Mouse (Mus musculus): ENCODE results near the gene Hist1h4h. TPM values are rescaled to one million over a fixed set of nuclear protein-coding genes. Genes with fewer than 3 reads are reported as not detected.
"Not testable (repeated sequence)": the region's sequence is repeated elsewhere in the genome, so short reads cannot be mapped to it uniquely, and the experiment has no call there.

Gene Hist1h4h
- polyA plus RNA-seq, 2 experiments: 5.3 to 24.1 TPM

GRCm38 (mm10) chr13:23575271-23575851, 44.5 kb downstream of the Hist1h4h start, which contains the start of gene Hist1h3d:
Gene Hist1h3d (plus strand): TSS chr13:23575763.
- peak; percentile 89 to 91 (median 91) for DNase-seq (ENCODE audit: low read depth in 3 of 3, low spot score in 3 of 3)
- WGBS (ENCODE audit: insufficient replicate concordance): under 1% methylated on average over 18 of the region's 18 CpGs

GRCm38 (mm10) chr13:23575864-23576313, 45.0 kb downstream of the Hist1h4h start:
- Histone ChIP-seq H3K4me2 (ENCODE audit: low read depth) (peak overlapping the region; percentile 96), H3K4me1 (replicated peaks; ENCODE audit: control insufficient read depth in 2 of 2, insufficient read depth in 2 of 2, low read length in 1 of 2) (peaks cover 14 to 17% of the 10 kb centered on the region in 2 experiments; a peak in 3 of 4 replicates), H3K9ac (replicated peaks) (peak overlapping the region; percentile 99), H3K4me3 (ENCODE audit: insufficient read depth in 1 of 2, low read depth in 2 of 2, low read length in 2 of 2) (peak overlapping the region; percentile 65 to 69), H3K27ac (peak overlapping the region; percentile 98)
- DNase-seq (ENCODE audit: low read depth in 3 of 3, low spot score in 3 of 3); H3K9me3 ChIP-seq (ENCODE audit: control insufficient read depth, low read length); H3K27me3 ChIP-seq (ENCODE audit: control insufficient read depth, insufficient read depth, low read length); ATAC-seq (ENCODE audit: insufficient read depth); H3K36me3 ChIP-seq (replicated peaks; ENCODE audit: control insufficient read depth, insufficient read depth, low read depth): not testable (repeated sequence)
- WGBS (ENCODE audit: insufficient replicate concordance): 0% methylated on average over 15 of the region's 40 CpGs

More at GRCm38 (mm10) chr13:23575271-23575851, 44.5 kb downstream of the Hist1h4h start, which contains the start of gene Hist1h3d:
- Histone ChIP-seq H3K9ac (replicated peaks) (peak within 1 kb of the TSS; percentile 99), H3K27ac (peak within 1 kb of the TSS; percentile 98), H3K9me3 (ENCODE audit: control insufficient read depth, low read length) (no peaks in the 10 kb centered on the region), H3K4me3 (ENCODE audit: insufficient read depth in 1 of 2, low read depth in 2 of 2, low read length in 2 of 2) (peak within 1 kb of the TSS; percentile 65 to 69), H3K27me3 (ENCODE audit: control insufficient read depth, insufficient read depth, low read length) (no peaks in the 10 kb centered on the region), H3K36me3 (replicated peaks; ENCODE audit: control insufficient read depth, insufficient read depth, low read depth) (no peaks in the 10 kb centered on the region), H3K4me1 (replicated peaks; ENCODE audit: control insufficient read depth in 2 of 2, insufficient read depth in 2 of 2, low read length in 1 of 2) (peaks cover 12 to 14% of the 10 kb centered on the region in 2 experiments; a peak in 3 of 4 replicates), H3K4me2 (ENCODE audit: low read depth) (peak within 1 kb of the TSS; percentile 96)
- TF ChIP-seq CTCF (IDR thresholded peaks at IDR 0.05; ENCODE audit: low read depth): no peak
- peak; percentile 68 for TF ChIP-seq EP300 (IDR thresholded peaks at IDR 0.05; ENCODE audit: low read depth)
- ATAC-seq (ENCODE audit: insufficient read depth): peak; percentile 26

DNA sequence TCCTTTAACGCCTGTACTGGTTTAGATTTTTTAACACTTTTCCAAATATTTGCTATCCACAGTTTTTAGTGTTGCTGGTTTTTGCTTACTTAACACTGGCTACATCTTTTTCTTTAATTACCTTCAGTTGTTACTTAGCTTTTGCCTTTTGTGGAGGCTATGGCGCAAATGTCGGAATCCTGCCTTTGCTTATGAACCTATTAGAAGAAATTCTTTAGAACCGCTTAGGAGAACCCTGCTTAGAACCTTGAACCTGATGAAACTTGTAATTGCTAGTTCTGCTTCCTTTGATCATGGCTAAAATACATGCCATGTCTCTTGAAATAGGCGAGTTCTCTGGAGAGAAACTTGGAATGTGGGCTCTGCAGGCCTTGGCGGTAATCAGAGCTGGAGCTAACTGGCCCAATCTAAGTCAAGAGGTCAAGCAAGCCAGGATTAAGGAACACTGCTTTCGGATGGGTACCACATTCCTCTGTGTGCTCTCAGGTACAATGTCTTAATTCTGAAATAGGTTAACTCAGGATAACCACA, 45.6 kb downstream of the Hist1h4h start:
- no peaks in the 10 kb centered on the region for H3K9me3 ChIP-seq (ENCODE audit: control insufficient read depth, low read length)
- no peak for ATAC-seq (ENCODE audit: insufficient read depth)
- H3K27ac ChIP-seq: peak overlapping the region; percentile 98

GRCm38 (mm10) chr13:23576906-23577639, 46.2 kb downstream of the Hist1h4h start:
- DNase-seq (ENCODE audit: low read depth in 3 of 3, low spot score in 3 of 3): no peak
- H3K27ac ChIP-seq: peak overlapping the region; percentile 98
- H3K4me2 ChIP-seq (ENCODE audit: low read depth): peak overlapping the region; percentile 96
- no peaks in the 10 kb centered on the region for H3K9me3 ChIP-seq (ENCODE audit: control insufficient read depth, low read length)
- no peaks in the 10 kb centered on the region for H3K27me3 ChIP-seq (ENCODE audit: control insufficient read depth, insufficient read depth, low read length)
- peak overlapping the region; percentile 65 to 69 for H3K4me3 ChIP-seq (ENCODE audit: insufficient read depth in 1 of 2, low read depth in 2 of 2, low read length in 2 of 2)
- TF ChIP-seq EP300 (IDR thresholded peaks at IDR 0.05; ENCODE audit: low read depth) (no peak), CTCF (IDR thresholded peaks at IDR 0.05; ENCODE audit: low read depth) (no peak)
- peak overlapping the region; percentile 99 for H3K9ac ChIP-seq (replicated peaks)
- WGBS (ENCODE audit: insufficient replicate concordance): 35% methylated on average over 6 of the region's 6 CpGs
- H3K36me3 ChIP-seq (replicated peaks; ENCODE audit: control insufficient read depth, insufficient read depth, low read depth): no peaks in the 10 kb centered on the region
- no peak for ATAC-seq (ENCODE audit: insufficient read depth)
- H3K4me1 ChIP-seq (replicated peaks; ENCODE audit: control insufficient read depth in 2 of 2, insufficient read depth in 2 of 2, low read length in 1 of 2): peaks cover 18 to 21% of the 10 kb centered on the region in 2 experiments

More for the DNA sequence above, 45.6 kb downstream of the Hist1h4h start:
- Histone ChIP-seq H3K4me3 (ENCODE audit: insufficient read depth in 1 of 2, low read depth in 2 of 2, low read length in 2 of 2) (peak overlapping the region; percentile 65 to 69), H3K27me3 (ENCODE audit: control insufficient read depth, insufficient read depth, low read length) (no peaks in the 10 kb centered on the region), H3K36me3 (replicated peaks; ENCODE audit: control insufficient read depth, insufficient read depth, low read depth) (no peaks in the 10 kb centered on the region), H3K9ac (replicated peaks) (peak overlapping the region; percentile 99), H3K4me2 (ENCODE audit: low read depth) (peak overlapping the region; percentile 96), H3K4me1 (replicated peaks; ENCODE audit: control insufficient read depth in 2 of 2, insufficient read depth in 2 of 2, low read length in 1 of 2) (peaks cover 18% of the 10 kb centered on the region in 2 experiments)
- no peak for TF ChIP-seq CTCF (IDR thresholded peaks at IDR 0.05; ENCODE audit: low read depth)
- TF ChIP-seq EP300 (IDR thresholded peaks at IDR 0.05; ENCODE audit: low read depth): no peak; the same call in 1 of the 2 replicates
- WGBS (ENCODE audit: insufficient replicate concordance): 4% methylated on average over 7 of the region's 7 CpGs
- no peak for DNase-seq (ENCODE audit: low read depth in 3 of 3, low spot score in 3 of 3)

- DNase-seq (ENCODE audit: low read depth in 3 of 3, low spot score in 3 of 3) (no peak), ATAC-seq (ENCODE audit: insufficient read depth) (no peak)
- H3K4me1 ChIP-seq (replicated peaks; ENCODE audit: control insufficient read depth in 2 of 2, insufficient read depth in 2 of 2, low read length in 1 of 2): peaks cover 22 to 23% of the 10 kb centered on the region in 2 experiments
- peak overlapping the region; percentile 57 for H3K9ac ChIP-seq (replicated peaks)
- no peaks in the 10 kb centered on the region for H3K9me3 ChIP-seq (ENCODE audit: control insufficient read depth, low read length)
- peak overlapping the region; percentile 98 for H3K27ac ChIP-seq
- H3K4me3 ChIP-seq (ENCODE audit: insufficient read depth in 1 of 2, low read depth in 2 of 2, low read length in 2 of 2): peak overlapping the region in 1 of 2 experiments; percentile 8; a peak in 2 of 4 replicates
- WGBS (ENCODE audit: insufficient replicate concordance): 81% methylated on average over 1 of the region's 1 CpGs
- no peaks in the 10 kb centered on the region for H3K27me3 ChIP-seq (ENCODE audit: control insufficient read depth, insufficient read depth, low read length)
- no peak for TF ChIP-seq EP300 (IDR thresholded peaks at IDR 0.05; ENCODE audit: low read depth)
- no peak for TF ChIP-seq CTCF (IDR thresholded peaks at IDR 0.05; ENCODE audit: low read depth)
- no peaks in the 10 kb centered on the region for H3K36me3 ChIP-seq (replicated peaks; ENCODE audit: control insufficient read depth, insufficient read depth, low read depth)
- peak overlapping the region; percentile 96 for H3K4me2 ChIP-seq (ENCODE audit: low read depth)
These were observed 47.0 kb downstream of the Hist1h4h start for GRCm38 (mm10) chr13:23577835-23578234.

Small RNA genes within 50 kb of the gene (microRNA-seq; reads per million reads assigned to microRNA genes)
- gene Gm44297 (not detected), gene Gm44359 (not detected), gene Gm44394 (not detected), gene n-TStga1 (6.3 reads per million, percentile 13 among the genes with 10 or more reads in this experiment)

Other genes with a start within 250 kb of the Hist1h4h start
Only the 30 nearest of the 34 such genes appear.
- gene Zfp322a, start 161.8 kb upstream of the Hist1h4h start, polyA plus RNA-seq (2012; rRNA removed): 3.0 and 5.4 TPM in 2 replicates
- 11.9 and 12.5 TPM in 2 replicates for gene Zfp322a, start 161.8 kb upstream of the Hist1h4h start, polyA plus RNA-seq (2014; fragmentation: Nextera tagmentation; extraction: Ambion mirVana)
- gene Abt1, start 107.2 kb upstream of the Hist1h4h start, polyA plus RNA-seq (2012; rRNA removed): 2.4 and 4.0 TPM in 2 replicates
- gene Abt1, start 107.2 kb upstream of the Hist1h4h start, polyA plus RNA-seq (2014; fragmentation: Nextera tagmentation; extraction: Ambion mirVana): 5.2 and 5.3 TPM in 2 replicates
- 1.5 and 2.1 TPM in 2 replicates for gene Btn1a1, start 65.1 kb upstream of the Hist1h4h start, polyA plus RNA-seq (2012; rRNA removed)
- 1.5 and 1.8 TPM in 2 replicates for gene Btn1a1, start 65.1 kb upstream of the Hist1h4h start, polyA plus RNA-seq (2014; fragmentation: Nextera tagmentation; extraction: Ambion mirVana)
- 0.01 TPM in 1 of 2 replicates, not detected in the other for gene Btn2a2, start 42.2 kb upstream of the Hist1h4h start, polyA plus RNA-seq (2012; rRNA removed)
- gene Btn2a2, start 42.2 kb upstream of the Hist1h4h start, polyA plus RNA-seq (2014; fragmentation: Nextera tagmentation; extraction: Ambion mirVana): not detected in 2 replicates
- gene Hist1h2af, start 2.9 kb downstream of the Hist1h4h start, polyA plus RNA-seq (2012; rRNA removed): 375 and 609 TPM in 2 replicates
- 14.2 and 17.4 TPM in 2 replicates for gene Hist1h2af, start 2.9 kb downstream of the Hist1h4h start, polyA plus RNA-seq (2014; fragmentation: Nextera tagmentation; extraction: Ambion mirVana)
- 48.1 and 52.5 TPM in 2 replicates for gene Hist1h3g, start 4.4 kb downstream of the Hist1h4h start, polyA plus RNA-seq (2012; rRNA removed)
- gene Hist1h3g, start 4.4 kb downstream of the Hist1h4h start, polyA plus RNA-seq (2014; fragmentation: Nextera tagmentation; extraction: Ambion mirVana): 8.6 and 9.6 TPM in 2 replicates
- 6.7 and 8.7 TPM in 2 replicates for gene Hist1h2bh, start 12.3 kb downstream of the Hist1h4h start, polyA plus RNA-seq (2012; rRNA removed)
- gene Hist1h2bh, start 12.3 kb downstream of the Hist1h4h start, polyA plus RNA-seq (2014; fragmentation: Nextera tagmentation; extraction: Ambion mirVana): 1.2 and 1.4 TPM in 2 replicates
- 5.1 and 13.6 TPM in 2 replicates for gene Hist1h3f, start 13.0 kb downstream of the Hist1h4h start, polyA plus RNA-seq (2012; rRNA removed)
- 1.00 and 1.1 TPM in 2 replicates for gene Hist1h3f, start 13.0 kb downstream of the Hist1h4h start, polyA plus RNA-seq (2014; fragmentation: Nextera tagmentation; extraction: Ambion mirVana)
- gene Hist1h4f, start 20.6 kb downstream of the Hist1h4h start, polyA plus RNA-seq (2012; rRNA removed): 4.9 and 17.8 TPM in 2 replicates
- gene Hist1h4f, start 20.6 kb downstream of the Hist1h4h start, polyA plus RNA-seq (2014; fragmentation: Nextera tagmentation; extraction: Ambion mirVana): 0.75 and 1.6 TPM in 2 replicates
- 0.54 and 0.70 TPM in 2 replicates for gene Hist1h1d, start 22.2 kb downstream of the Hist1h4h start, polyA plus RNA-seq (2012; rRNA removed)
- gene Hist1h1d, start 22.2 kb downstream of the Hist1h4h start, polyA plus RNA-seq (2014; fragmentation: Nextera tagmentation; extraction: Ambion mirVana): 1.2 and 1.6 TPM in 2 replicates
- 25.4 and 53.3 TPM in 2 replicates for gene Hist1h3e, start 31.3 kb downstream of the Hist1h4h start, polyA plus RNA-seq (2012; rRNA removed)
- gene Hist1h3e, start 31.3 kb downstream of the Hist1h4h start, polyA plus RNA-seq (2014; fragmentation: Nextera tagmentation; extraction: Ambion mirVana): 3.9 and 5.1 TPM in 2 replicates
- 10.8 and 14.3 TPM in 2 replicates for gene Hist1h2ae, start 40.2 kb downstream of the Hist1h4h start, polyA plus RNA-seq (2012; rRNA removed)
- 150 and 151 TPM in 2 replicates for gene Hist1h2ae, start 40.2 kb downstream of the Hist1h4h start, polyA plus RNA-seq (2014; fragmentation: Nextera tagmentation; extraction: Ambion mirVana)
- 42.1 and 55.9 TPM in 2 replicates for gene Hist1h2bg, start 40.3 kb downstream of the Hist1h4h start, polyA plus RNA-seq (2012; rRNA removed)
- gene Hist1h2bg, start 40.3 kb downstream of the Hist1h4h start, polyA plus RNA-seq (2014; fragmentation: Nextera tagmentation; extraction: Ambion mirVana): 6.9 and 10.2 TPM in 2 replicates
- gene Hist1h2bf, start 43.1 kb downstream of the Hist1h4h start, polyA plus RNA-seq (2012; rRNA removed): 15.9 and 35.2 TPM in 2 replicates
- 3.4 and 4.4 TPM in 2 replicates for gene Hist1h2bf, start 43.1 kb downstream of the Hist1h4h start, polyA plus RNA-seq (2014; fragmentation: Nextera tagmentation; extraction: Ambion mirVana)
- 10.4 and 25.5 TPM in 2 replicates for gene Hist1h2ad, start 43.3 kb downstream of the Hist1h4h start, polyA plus RNA-seq (2012; rRNA removed)
- gene Hist1h2ad, start 43.3 kb downstream of the Hist1h4h start, polyA plus RNA-seq (2014; fragmentation: Nextera tagmentation; extraction: Ambion mirVana): 4.7 and 5.1 TPM in 2 replicates
- 20.4 and 27.3 TPM in 2 replicates for gene Hist1h3d, start 44.7 kb downstream of the Hist1h4h start, polyA plus RNA-seq (2012; rRNA removed)
- 7.1 and 7.2 TPM in 2 replicates for gene Hist1h3d, start 44.7 kb downstream of the Hist1h4h start, polyA plus RNA-seq (2014; fragmentation: Nextera tagmentation; extraction: Ambion mirVana)
- 8.6 and 12.8 TPM in 2 replicates for gene Hist1h4d, start 50.5 kb downstream of the Hist1h4h start, polyA plus RNA-seq (2012; rRNA removed)
- 152 and 155 TPM in 2 replicates for gene Hist1h4d, start 50.5 kb downstream of the Hist1h4h start, polyA plus RNA-seq (2014; fragmentation: Nextera tagmentation; extraction: Ambion mirVana)
- 2.8 and 3.3 TPM in 2 replicates for gene Hist1h2be, start 90.1 kb downstream of the Hist1h4h start, polyA plus RNA-seq (2012; rRNA removed)
- 0.95 and 1.3 TPM in 2 replicates for gene Hist1h2be, start 90.1 kb downstream of the Hist1h4h start, polyA plus RNA-seq (2014; fragmentation: Nextera tagmentation; extraction: Ambion mirVana)
- 6.3 and 8.0 TPM in 2 replicates for gene Hist1h1e, start 91.5 kb downstream of the Hist1h4h start, polyA plus RNA-seq (2012; rRNA removed)
- gene Hist1h1e, start 91.5 kb downstream of the Hist1h4h start, polyA plus RNA-seq (2014; fragmentation: Nextera tagmentation; extraction: Ambion mirVana): 23.1 and 24.4 TPM in 2 replicates
- gene Hist1h2ac, start 152.9 kb downstream of the Hist1h4h start, polyA plus RNA-seq (2012; rRNA removed): 1.5 and 1.8 TPM in 2 replicates
- gene Hist1h2ac, start 152.9 kb downstream of the Hist1h4h start, polyA plus RNA-seq (2014; fragmentation: Nextera tagmentation; extraction: Ambion mirVana): 1.1 and 1.3 TPM in 2 replicates
- 67.1 and 79.7 TPM in 2 replicates for gene Hist1h2bc, start 153.1 kb downstream of the Hist1h4h start, polyA plus RNA-seq (2012; rRNA removed)
- 104 and 106 TPM in 2 replicates for gene Hist1h2bc, start 153.1 kb downstream of the Hist1h4h start, polyA plus RNA-seq (2014; fragmentation: Nextera tagmentation; extraction: Ambion mirVana)
- 0.13 TPM in 1 of 2 replicates, not detected in the other for gene Hist1h1t, start 164.8 kb downstream of the Hist1h4h start, polyA plus RNA-seq (2012; rRNA removed)
- not detected in 2 replicates for gene Hist1h1t, start 164.8 kb downstream of the Hist1h4h start, polyA plus RNA-seq (2014; fragmentation: Nextera tagmentation; extraction: Ambion mirVana)
- gene Hist1h4c, start 167.4 kb downstream of the Hist1h4h start, polyA plus RNA-seq (2012; rRNA removed): 3.5 and 6.2 TPM in 2 replicates
- gene Hist1h4c, start 167.4 kb downstream of the Hist1h4h start, polyA plus RNA-seq (2014; fragmentation: Nextera tagmentation; extraction: Ambion mirVana): 8.5 and 10.1 TPM in 2 replicates
- gene Hfe, start 179.8 kb downstream of the Hist1h4h start, polyA plus RNA-seq (2012; rRNA removed): 2.8 and 3.4 TPM in 2 replicates
- 10.8 and 12.2 TPM in 2 replicates for gene Hfe, start 179.8 kb downstream of the Hist1h4h start, polyA plus RNA-seq (2014; fragmentation: Nextera tagmentation; extraction: Ambion mirVana)
- gene Hist1h1c, start 207.8 kb downstream of the Hist1h4h start, polyA plus RNA-seq (2012; rRNA removed): 37.4 and 46.8 TPM in 2 replicates
- 72.5 and 86.6 TPM in 2 replicates for gene Hist1h1c, start 207.8 kb downstream of the Hist1h4h start, polyA plus RNA-seq (2014; fragmentation: Nextera tagmentation; extraction: Ambion mirVana)
- gene Hist1h3c, start 214.6 kb downstream of the Hist1h4h start, polyA plus RNA-seq (2012; rRNA removed): 48.5 and 88.2 TPM in 2 replicates
- 3.6 and 5.7 TPM in 2 replicates for gene Hist1h3c, start 214.6 kb downstream of the Hist1h4h start, polyA plus RNA-seq (2014; fragmentation: Nextera tagmentation; extraction: Ambion mirVana)
- gene Hist1h2bb, start 215.7 kb downstream of the Hist1h4h start, polyA plus RNA-seq (2012; rRNA removed): 20.0 and 34.0 TPM in 2 replicates
- 2.6 and 3.5 TPM in 2 replicates for gene Hist1h2bb, start 215.7 kb downstream of the Hist1h4h start, polyA plus RNA-seq (2014; fragmentation: Nextera tagmentation; extraction: Ambion mirVana)
- gene Hist1h2ab, start 220.1 kb downstream of the Hist1h4h start, polyA plus RNA-seq (2012; rRNA removed): 45.2 and 45.3 TPM in 2 replicates
- gene Hist1h2ab, start 220.1 kb downstream of the Hist1h4h start, polyA plus RNA-seq (2014; fragmentation: Nextera tagmentation; extraction: Ambion mirVana): 70.4 and 74.8 TPM in 2 replicates
- gene Hist1h3b, start 221.2 kb downstream of the Hist1h4h start, polyA plus RNA-seq (2012; rRNA removed): 40.0 and 45.7 TPM in 2 replicates
- 8.9 and 11.4 TPM in 2 replicates for gene Hist1h3b, start 221.2 kb downstream of the Hist1h4h start, polyA plus RNA-seq (2014; fragmentation: Nextera tagmentation; extraction: Ambion mirVana)
- 9.2 and 21.6 TPM in 2 replicates for gene Hist1h4b, start 226.0 kb downstream of the Hist1h4h start, polyA plus RNA-seq (2012; rRNA removed)
- gene Hist1h4b, start 226.0 kb downstream of the Hist1h4h start, polyA plus RNA-seq (2014; fragmentation: Nextera tagmentation; extraction: Ambion mirVana): 4.5 and 5.1 TPM in 2 replicates